In the genomic region with DNA sequence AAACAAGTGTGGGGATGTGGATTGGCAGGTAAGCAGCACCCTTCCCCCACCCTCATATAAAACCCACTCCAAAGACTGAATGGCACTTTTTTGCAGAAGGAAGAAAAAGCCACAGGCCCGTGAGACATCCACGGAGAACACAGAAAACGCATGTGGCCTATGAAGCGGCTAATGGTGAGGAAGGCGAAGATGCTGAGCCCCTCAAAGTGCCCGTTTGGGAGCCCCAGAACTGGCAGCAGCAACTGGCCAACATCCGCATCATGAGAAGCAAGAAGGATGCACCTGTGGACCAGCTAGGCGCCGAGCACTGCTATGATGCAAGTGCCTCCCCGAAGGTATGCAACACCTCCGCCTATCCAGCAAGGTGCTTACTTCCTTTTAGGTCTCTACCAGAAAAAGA, we compare ENCODE assay signal across 14 mouse cellular contexts. TPM values are rescaled to one million over a fixed set of nuclear protein-coding genes. Genes with fewer than 3 reads are reported as not detected.
DNase-seq lines count a peak whose midpoint lies in the region; ATAC-seq and TF ChIP-seq lines count a peak whose summit lies in the region.
"Had no signal": no experiment of that assay in that cellular context is flagged by ENCODE, and none has a peak within 500 bp of the region (broad histone marks: within the 10 kb centered on the region; RNA-seq: fewer than 3 reads in every experiment).

No protein-coding gene starts in this region.

- H3K4me3 ChIP-seq in gastrocnemius, adult 2 months = no peak overlapping the region
- no peak overlapping the region for H3K4me3 ChIP-seq in kidney, embryonic 16.5 days (ENCODE audit: low read length)
- 0 out of 2 replicates have a peak overlapping the region, but pooled peaks have one; percentile 68 for H3K4me3 ChIP-seq in midbrain, embryonic 10.5 days
- H3K4me3 ChIP-seq in midbrain, embryonic 13.5 days (replicated peaks) = no peak overlapping the region
- H3K4me3 ChIP-seq in stomach, embryonic 15.5 days (replicated peaks) = no peak overlapping the region

- H3K9ac ChIP-seq in kidney, embryonic 16.5 days (replicated peaks; ENCODE audit: low read length) = no peak overlapping the region
- no peak overlapping the region for H3K9ac ChIP-seq in midbrain, embryonic 13.5 days (replicated peaks)
- H3K9ac ChIP-seq in stomach, embryonic 15.5 days = no peak overlapping the region
- H3K9ac ChIP-seq: midbrain, embryonic 15.5 days had no signal

- WGBS in kidney, embryonic 16.5 days = 97% methylated on average over 11 of the region's 11 CpGs
- WGBS in midbrain, embryonic 10.5 days = 95% methylated on average over 11 of the region's 11 CpGs
- 97% methylated on average over 11 of the region's 11 CpGs for WGBS in midbrain, embryonic 13.5 days
- WGBS in stomach, embryonic 15.5 days = 90% methylated on average over 11 of the region's 11 CpGs

- DNase-seq in gastrocnemius, adult 2 months = no peak
- DNase-seq in gastrocnemius, adult 8-10 months (ENCODE audit: low spot score in 2 of 2) = no peak
- DNase-seq in kidney, postnatal 36 days = no peak
- no peak for DNase-seq in midbrain, embryonic 10.5 days (ENCODE audit: low spot score)
- no peak for DNase-seq in T-cell, adult 2 months (ENCODE audit: low spot score)
- DNase-seq: cerebellum, postnatal 36 days; gastrocnemius, postnatal 10 days; liver; thymus, adult 2 months had no signal

- H3K4me1 ChIP-seq in kidney, embryonic 16.5 days (ENCODE audit: insufficient read depth, low read length) = peaks cover 24% of the 10 kb centered on the region
- peaks cover 27% of the 10 kb centered on the region for H3K4me1 ChIP-seq in midbrain, embryonic 10.5 days
- peaks cover 17% of the 10 kb centered on the region for H3K4me1 ChIP-seq in midbrain, embryonic 13.5 days (replicated peaks)
- H3K4me1 ChIP-seq in stomach, embryonic 15.5 days = peaks cover 17% of the 10 kb centered on the region

- no peak for ATAC-seq in kidney, embryonic 16.5 days (ENCODE audit: low FRiP score, low TSS enrichment)
- ATAC-seq in midbrain, embryonic 13.5 days = no peak
- no peak for ATAC-seq in stomach, embryonic 15.5 days (ENCODE audit: insufficient read depth, low FRiP score, low read depth)

- H3K27me3 ChIP-seq in kidney, embryonic 16.5 days (ENCODE audit: insufficient read depth, low read length) = no peaks in the 10 kb centered on the region
- H3K27me3 ChIP-seq in midbrain, embryonic 10.5 days (ENCODE audit: low read depth, poor library complexity, severe bottlenecking) = no peaks in the 10 kb centered on the region
- H3K27me3 ChIP-seq in midbrain, embryonic 13.5 days = no peaks in the 10 kb centered on the region
- H3K27me3 ChIP-seq in stomach, embryonic 15.5 days (replicated peaks) = no peaks in the 10 kb centered on the region
- H3K27me3 ChIP-seq: midbrain, embryonic 15.5 days had no signal

- H3K4me2 ChIP-seq in kidney, embryonic 16.5 days (replicated peaks; ENCODE audit: low read depth, low read length) = no peak overlapping the region
- H3K4me2 ChIP-seq in midbrain, embryonic 13.5 days (replicated peaks) = no peak overlapping the region
- H3K4me2 ChIP-seq in stomach, embryonic 15.5 days = no peak overlapping the region

- peaks cover 20% of the 10 kb centered on the region for H3K36me3 ChIP-seq in kidney, embryonic 16.5 days (ENCODE audit: insufficient read depth, low read length)
- peaks cover 31% of the 10 kb centered on the region for H3K36me3 ChIP-seq in midbrain, embryonic 10.5 days
- peaks cover 22% of the 10 kb centered on the region for H3K36me3 ChIP-seq in midbrain, embryonic 13.5 days
- H3K36me3 ChIP-seq in stomach, embryonic 15.5 days = no peaks in the 10 kb centered on the region

- peak overlapping the region; percentile 97 for H3K27ac ChIP-seq in gastrocnemius, adult 2 months
- H3K27ac ChIP-seq in kidney, embryonic 16.5 days (ENCODE audit: low read length) = 0 out of 2 replicates have a peak overlapping the region, but pooled peaks have one; percentile 93
- no peak overlapping the region for H3K27ac ChIP-seq in midbrain, embryonic 10.5 days (replicated peaks)
- no peak overlapping the region for H3K27ac ChIP-seq in midbrain, embryonic 13.5 days
- peak overlapping the region; percentile 91 for H3K27ac ChIP-seq in stomach, embryonic 15.5 days

- H3K9me3 ChIP-seq in kidney, embryonic 16.5 days (ENCODE audit: low read length) = no peaks in the 10 kb centered on the region
- H3K9me3 ChIP-seq in midbrain, embryonic 10.5 days (replicated peaks) = no peaks in the 10 kb centered on the region
- H3K9me3 ChIP-seq in midbrain, embryonic 13.5 days = no peaks in the 10 kb centered on the region
- H3K9me3 ChIP-seq in stomach, embryonic 15.5 days = no peaks in the 10 kb centered on the region
- H3K9me3 ChIP-seq: midbrain, embryonic 15.5 days had no signal

- intact Hi-C loops in gastrocnemius, adult 2 months (cut with DNase I) = loop anchor here (5.0 kb wide), 1 partner anchor 107 kb away; a partner anchor contains a TSS

- no peak for TF ChIP-seq CTCF in gastrocnemius, adult 2 months (IDR thresholded peaks at IDR 0.05)

RNA-seq across cellular contexts. Expression of a gene that starts 1.4 kb away (rescaled TPM):
- total RNA-seq in gastrocnemius, adult 2 months (2021) = 1 to 10 TPM; 2.6 to 3.4 TPM
- total RNA-seq in gastrocnemius, adult 8-10 months (2022) = 1 to 10 TPM; 1.8 to 3.4 (median 2.2) TPM
- polyA plus RNA-seq in kidney, embryonic 16.5 days (2015; fragmentation: Nextera tagmentation; extraction: Ambion mirVana) = 23.1 TPM in 2 replicates
- polyA plus RNA-seq in midbrain, embryonic 10.5 days (2016; fragmentation: Nextera tagmentation; extraction: Ambion mirVana) = 25.2 and 25.3 TPM in 2 replicates
- 10.0 and 10.8 TPM in 2 replicates for polyA plus RNA-seq in midbrain, embryonic 13.5 days (2015; fragmentation: Nextera tagmentation; extraction: Ambion mirVana)
- 18.7 and 20.3 TPM in 2 replicates for polyA plus RNA-seq in stomach, embryonic 15.5 days (2015; fragmentation: Nextera tagmentation; extraction: Ambion mirVana)

RNA-seq across cellular contexts. Expression of a gene that starts 1.4 kb away (rescaled TPM):
- 10 to 100 TPM; 84.9 to 90.4 TPM for total RNA-seq in gastrocnemius, adult 2 months (2021)
- total RNA-seq in gastrocnemius, adult 8-10 months (2022) = 10 to 100 TPM; 75.8 to 86.4 (median 82.7) TPM
- 72.8 and 77.0 TPM in 2 replicates for polyA plus RNA-seq in kidney, embryonic 16.5 days (2015; fragmentation: Nextera tagmentation; extraction: Ambion mirVana)
- polyA plus RNA-seq in midbrain, embryonic 10.5 days (2016; fragmentation: Nextera tagmentation; extraction: Ambion mirVana) = 62.7 and 79.2 TPM in 2 replicates
- 73.1 and 74.1 TPM in 2 replicates for polyA plus RNA-seq in midbrain, embryonic 13.5 days (2015; fragmentation: Nextera tagmentation; extraction: Ambion mirVana)
- polyA plus RNA-seq in stomach, embryonic 15.5 days (2015; fragmentation: Nextera tagmentation; extraction: Ambion mirVana) = 45.4 TPM in 2 replicates

RNA-seq across cellular contexts. Expression of a gene that starts 16.3 kb away (rescaled TPM):
- 10 to 100 TPM; 27.8 to 52.9 TPM for total RNA-seq in gastrocnemius, adult 2 months (2021)
- 10 to 100 TPM; 17.8 to 38.4 (median 20.8) TPM for total RNA-seq in gastrocnemius, adult 8-10 months (2022)
- 116 and 120 TPM in 2 replicates for polyA plus RNA-seq in kidney, embryonic 16.5 days (2015; fragmentation: Nextera tagmentation; extraction: Ambion mirVana)
- polyA plus RNA-seq in midbrain, embryonic 10.5 days (2016; fragmentation: Nextera tagmentation; extraction: Ambion mirVana) = 30.2 and 33.2 TPM in 2 replicates
- polyA plus RNA-seq in midbrain, embryonic 13.5 days (2015; fragmentation: Nextera tagmentation; extraction: Ambion mirVana) = 21.3 and 23.5 TPM in 2 replicates
- 51.0 and 53.7 TPM in 2 replicates for polyA plus RNA-seq in stomach, embryonic 15.5 days (2015; fragmentation: Nextera tagmentation; extraction: Ambion mirVana)

RNA-seq across cellular contexts. Expression of a gene that starts 24.4 kb away (rescaled TPM):
- total RNA-seq in gastrocnemius, adult 2 months (2021) = not detected
- not detected for total RNA-seq in gastrocnemius, adult 8-10 months (2022)
- 0.37 TPM in 1 of 2 replicates, not detected in the other for polyA plus RNA-seq in kidney, embryonic 16.5 days (2015; fragmentation: Nextera tagmentation; extraction: Ambion mirVana)
- polyA plus RNA-seq in midbrain, embryonic 10.5 days (2016; fragmentation: Nextera tagmentation; extraction: Ambion mirVana) = not detected in 2 replicates
- not detected in 2 replicates for polyA plus RNA-seq in midbrain, embryonic 13.5 days (2015; fragmentation: Nextera tagmentation; extraction: Ambion mirVana)
- polyA plus RNA-seq in stomach, embryonic 15.5 days (2015; fragmentation: Nextera tagmentation; extraction: Ambion mirVana) = 0.30 and 0.46 TPM in 2 replicates
- total RNA-seq: gastrocnemius, postnatal 10 days; MEL had no signal

RNA-seq across cellular contexts. Expression of a gene that starts 35.7 kb away (rescaled TPM):
- 10 to 100 TPM; 22.1 to 24.5 TPM for total RNA-seq in gastrocnemius, adult 2 months (2021)
- 10 to 100 TPM; 22.4 to 27.6 (median 27.0) TPM for total RNA-seq in gastrocnemius, adult 8-10 months (2022)
- polyA plus RNA-seq in kidney, embryonic 16.5 days (2015; fragmentation: Nextera tagmentation; extraction: Ambion mirVana) = 19.7 and 22.7 TPM in 2 replicates
- 21.7 and 24.3 TPM in 2 replicates for polyA plus RNA-seq in midbrain, embryonic 10.5 days (2016; fragmentation: Nextera tagmentation; extraction: Ambion mirVana)
- 15.0 and 18.6 TPM in 2 replicates for polyA plus RNA-seq in midbrain, embryonic 13.5 days (2015; fragmentation: Nextera tagmentation; extraction: Ambion mirVana)
- 19.3 and 22.1 TPM in 2 replicates for polyA plus RNA-seq in stomach, embryonic 15.5 days (2015; fragmentation: Nextera tagmentation; extraction: Ambion mirVana)

Comparison
In these comparisons a context has a peak if more than half of its experiments do, and no peak if none do; other contexts are left out.
1. H3K27ac ChIP-seq: peak in gastrocnemius, adult 2 months (single experiment), kidney, embryonic 16.5 days (single experiment) and stomach, embryonic 15.5 days (single experiment); none in midbrain, embryonic 10.5 days (single experiment) and midbrain, embryonic 13.5 days (single experiment).